Comparison of ENCODE assay signal across 23 mouse cellular contexts in the genomic region with DNA sequence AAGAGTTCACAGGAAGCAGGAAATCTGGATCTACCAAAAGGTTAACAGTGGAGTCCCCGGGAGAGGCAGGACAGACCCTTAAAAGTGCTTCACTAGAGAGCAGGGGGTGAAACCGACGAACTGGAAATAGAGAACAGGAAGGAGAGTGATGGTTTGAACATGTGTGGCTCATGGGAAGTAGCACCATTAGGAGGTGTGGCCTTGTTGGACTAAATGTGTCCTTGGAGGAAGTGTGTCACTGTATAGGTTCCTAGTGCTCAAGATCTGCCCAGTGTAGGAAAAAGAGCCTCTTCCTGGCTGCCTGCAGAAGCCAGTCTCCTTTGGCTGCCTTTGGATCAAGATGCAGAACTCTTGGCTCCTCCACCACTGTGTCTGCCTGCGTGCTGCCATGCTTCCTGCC. TPM values are rescaled to one million over a fixed set of nuclear protein-coding genes. Genes with fewer than 3 reads are reported as not detected.
DNase-seq lines count a peak whose midpoint lies in the region; ATAC-seq and TF ChIP-seq lines count a peak whose summit lies in the region.
"Had no signal": no experiment of that assay in that cellular context is flagged by ENCODE, and none has a peak within 500 bp of the region (broad histone marks: within the 10 kb centered on the region; RNA-seq: fewer than 3 reads in every experiment).

No protein-coding gene starts in this region.

- peak; percentile 25 for DNase-seq in A20 (ENCODE audit: low read depth, low spot score)
- no peak for DNase-seq in kidney, adult 11 months
- no peak for DNase-seq in left cerebral cortex, adult 11 months (ENCODE audit: low spot score)
- DNase-seq in layer of hippocampus, adult 2 months (ENCODE audit: low spot score in 2 of 2) = no peak
- DNase-seq: adrenal gland, adult 2 months; adrenal gland, postnatal 10 days; adrenal gland, postnatal 25 days; cerebellum, adult 11 months; cerebellum, adult 18-20 months; cerebellum, adult 8-10 months; cerebellum, adult 9-11 months; cerebellum, postnatal 14 days; cerebellum, postnatal 36 days; embryo, embryonic 11 days; forebrain, postnatal 0 days had no signal

- no peak overlapping the region for H3K27ac ChIP-seq in layer of hippocampus, adult 2 months
- H3K27ac ChIP-seq: embryonic facial prominence, embryonic 13.5 days; embryonic facial prominence, embryonic 15.5 days; forebrain, embryonic 10.5 days; forebrain, embryonic 13.5 days; forebrain, embryonic 15.5 days had no signal

- peak; percentile 64 for ATAC-seq in megakaryocyte, adult 5-6 weeks (ENCODE audit: poor library complexity, severe bottlenecking)
- ATAC-seq in monocyte, adult 5-6 weeks (replicated peaks; ENCODE audit: insufficient number of reproducible peaks, low FRiP score, low TSS enrichment, poor library complexity, severe bottlenecking) = peak; percentile 43; the same call in 1 of the 2 replicates
- ATAC-seq: forebrain, embryonic 13.5 days; forebrain, embryonic 15.5 days; forebrain, postnatal 0 days had no signal

- no peak overlapping the region for H3K4me3 ChIP-seq in layer of hippocampus, adult 2 months
- H3K4me3 ChIP-seq: embryonic facial prominence, embryonic 13.5 days; embryonic facial prominence, embryonic 15.5 days; erythroblast, embryonic 14.5 days; forebrain, embryonic 10.5 days; forebrain, embryonic 13.5 days; forebrain, embryonic 15.5 days had no signal

- no peak for TF ChIP-seq CTCF in layer of hippocampus, adult 2 months (conservative IDR thresholded peaks at IDR 0.05)

RNA-seq across cellular contexts. Expression of a gene that starts 18.3 kb away (rescaled TPM):
- 77.4 and 83.0 TPM in 2 replicates for total RNA-seq in megakaryocyte, adult 5-6 weeks (2015)
- total RNA-seq in megakaryocyte, adult 5-6 weeks (2017) = 39.0 and 43.9 TPM in 2 replicates
- 38.9 to 63.2 TPM (median 58.3 TPM) in 3 replicates for total RNA-seq in monocyte, adult 5-6 weeks (2017)
- 10 to 100 TPM; 16.7 to 18.2 TPM for total RNA-seq in layer of hippocampus, adult 2 months (2021)
